Comparison of ENCODE assay signal across 25 mouse cellular contexts in genomic region chr6:143831246-143831645, GRCm38 (mm10).
DNase-seq lines count a peak whose midpoint lies in the region; ATAC-seq and TF ChIP-seq lines count a peak whose summit lies in the region.
"Had no signal": no experiment of that assay in that cellular context is flagged by ENCODE, and none has a peak within 500 bp of the region (broad histone marks: within the 10 kb centered on the region; RNA-seq: fewer than 3 reads in every experiment).

No protein-coding gene starts in this region.

- ATAC-seq in midbrain, embryonic 11.5 days (ENCODE audit: low FRiP score) = no peak
- ATAC-seq in hindbrain, postnatal 0 days = no peak
- ATAC-seq: activated CD4-positive, CD25-positive, alpha-beta regulatory T cell, adult 4 months; CD4-positive, CD25-positive, alpha-beta regulatory T cell, adult 4 months; Patski had no signal

- no peak overlapping the region for H3K4me2 ChIP-seq in midbrain, embryonic 11.5 days
- H3K4me2 ChIP-seq in hindbrain, postnatal 0 days (ENCODE audit: low read depth, low read length) = no peak overlapping the region

- no peak for TF ChIP-seq CTCF in hindbrain, postnatal 0 days (IDR thresholded peaks at IDR 0.05; ENCODE audit: low read depth)

- 99% methylated on average over 4 of the region's 4 CpGs for WGBS in midbrain, embryonic 11.5 days
- WGBS in midbrain, embryonic 10.5 days = 86% methylated on average over 4 of the region's 4 CpGs
- 64% methylated on average over 4 of the region's 4 CpGs for WGBS in limb, embryonic 10.5 days
- 87% methylated on average over 4 of the region's 4 CpGs for WGBS in hindbrain, postnatal 0 days

- H3K27me3 ChIP-seq in midbrain, embryonic 11.5 days (ENCODE audit: control insufficient read depth, insufficient read depth, low read length) = no peaks in the 10 kb centered on the region
- H3K27me3 ChIP-seq in midbrain, embryonic 10.5 days (ENCODE audit: low read depth, poor library complexity, severe bottlenecking) = no peaks in the 10 kb centered on the region
- peaks cover 22% of the 10 kb centered on the region; the same call in 1 of the 2 replicates for H3K27me3 ChIP-seq in limb, embryonic 10.5 days (ENCODE audit: low read depth, poor library complexity, severe bottlenecking)
- no peaks in the 10 kb centered on the region for H3K27me3 ChIP-seq in hindbrain, postnatal 0 days (ENCODE audit: insufficient read depth, low read length)
- H3K27me3 ChIP-seq: CH12.LX had no signal

- no peaks in the 10 kb centered on the region for H3K36me3 ChIP-seq in midbrain, embryonic 11.5 days (ENCODE audit: control insufficient read depth, insufficient read depth, low read length)
- peaks cover 19% of the 10 kb centered on the region for H3K36me3 ChIP-seq in midbrain, embryonic 10.5 days
- peaks cover 25% of the 10 kb centered on the region for H3K36me3 ChIP-seq in limb, embryonic 10.5 days
- H3K36me3 ChIP-seq in hindbrain, postnatal 0 days (ENCODE audit: insufficient read depth, low read length) = peaks cover 9% of the 10 kb centered on the region; the same call in 1 of the 2 replicates
- H3K36me3 ChIP-seq: G1E had no signal

- no peaks in the 10 kb centered on the region for H3K4me1 ChIP-seq in midbrain, embryonic 11.5 days (ENCODE audit: control insufficient read depth, insufficient read depth, low read length)
- H3K4me1 ChIP-seq in midbrain, embryonic 10.5 days = no peaks in the 10 kb centered on the region
- H3K4me1 ChIP-seq in limb, embryonic 10.5 days = peaks cover 17% of the 10 kb centered on the region
- no peaks in the 10 kb centered on the region for H3K4me1 ChIP-seq in hindbrain, postnatal 0 days (ENCODE audit: insufficient read depth, low read length)

- H3K9me3 ChIP-seq in midbrain, embryonic 11.5 days (ENCODE audit: control insufficient read depth, low read length) = no peaks in the 10 kb centered on the region
- no peaks in the 10 kb centered on the region for H3K9me3 ChIP-seq in midbrain, embryonic 10.5 days (replicated peaks)
- H3K9me3 ChIP-seq in limb, embryonic 10.5 days (replicated peaks) = no peaks in the 10 kb centered on the region
- no peaks in the 10 kb centered on the region for H3K9me3 ChIP-seq in hindbrain, postnatal 0 days (ENCODE audit: low read length)

- DNase-seq in adrenal gland, adult (ENCODE audit: inconsistent age in 2 of 2, low spot score in 1 of 2) = peak; percentile 13 to 39
- no peak for DNase-seq in adrenal gland, postnatal 4 days (ENCODE audit: low spot score in 2 of 2)
- DNase-seq in adrenal gland, adult 2 months = peak; percentile 13
- DNase-seq in adrenal gland, adult 18-20 months (ENCODE audit: low spot score in 2 of 2) = no peak
- peak; percentile 62 for DNase-seq in midbrain, embryonic 11.5 days (ENCODE audit: low spot score, missing footprints)
- no peak for DNase-seq in midbrain, embryonic 10.5 days (ENCODE audit: low spot score)
- peak; percentile 31 for DNase-seq in limb, embryonic 10.5 days (ENCODE audit: low spot score)
- DNase-seq in hindbrain, postnatal 0 days (ENCODE audit: low spot score) = no peak
- DNase-seq: adrenal gland, adult 8-10 months; adrenal gland, postnatal 10 days; adrenal gland, postnatal 14 days; adrenal gland, postnatal 25 days; adrenal gland, postnatal 36 days; B cell, adult 2 months; cerebellum, adult 11 months; cerebellum, adult 11-12 months; cerebellum, adult 18-20 months; cerebellum, adult 2 months; cerebellum, adult 8-10 months; cerebellum, adult 9-10 months had no signal

- H3K27ac ChIP-seq in midbrain, embryonic 11.5 days (ENCODE audit: low read depth, low read length) = no peak overlapping the region
- no peak overlapping the region for H3K27ac ChIP-seq in midbrain, embryonic 10.5 days (replicated peaks)
- peak overlapping the region; percentile 1; the same call in 1 of the 2 replicates for H3K27ac ChIP-seq in limb, embryonic 10.5 days
- no peak overlapping the region for H3K27ac ChIP-seq in hindbrain, postnatal 0 days

- H3K4me3 ChIP-seq in midbrain, embryonic 11.5 days (ENCODE audit: low read depth, low read length) = no peak overlapping the region
- H3K4me3 ChIP-seq in midbrain, embryonic 10.5 days = no peak overlapping the region
- no peak overlapping the region for H3K4me3 ChIP-seq in limb, embryonic 10.5 days
- no peak overlapping the region for H3K4me3 ChIP-seq in hindbrain, postnatal 0 days (ENCODE audit: low read length)

- H3K9ac ChIP-seq in midbrain, embryonic 11.5 days (ENCODE audit: low read length) = no peak overlapping the region
- no peak overlapping the region for H3K9ac ChIP-seq in hindbrain, postnatal 0 days (replicated peaks; ENCODE audit: low read length)

Comparison
In these comparisons a context has a peak if more than half of its experiments do, and no peak if none do; other contexts are left out.
1. DNase-seq: peak in adrenal gland, adult (2 of 2), adrenal gland, adult 2 months (single experiment), midbrain, embryonic 11.5 days (single experiment) and limb, embryonic 10.5 days (single experiment); none in adrenal gland, postnatal 4 days (0 of 2), adrenal gland, adult 18-20 months (0 of 2), midbrain, embryonic 10.5 days (single experiment) and hindbrain, postnatal 0 days (single experiment).